Mouse (Mus musculus) adrenal gland, adult (tissue): ENCODE measurements around the gene Gdpgp1.

Source experiments
- DNase-seq, 2 experiments: peaks; one replicate each; pipeline ENCODE4 v3.0.0; 2022 to 2023; ENCODE audit warnings: low spot score in 1 of 2; ENCODE audit not compliant: inconsistent age in 2 of 2

Gdpgp1 gene

DNA sequence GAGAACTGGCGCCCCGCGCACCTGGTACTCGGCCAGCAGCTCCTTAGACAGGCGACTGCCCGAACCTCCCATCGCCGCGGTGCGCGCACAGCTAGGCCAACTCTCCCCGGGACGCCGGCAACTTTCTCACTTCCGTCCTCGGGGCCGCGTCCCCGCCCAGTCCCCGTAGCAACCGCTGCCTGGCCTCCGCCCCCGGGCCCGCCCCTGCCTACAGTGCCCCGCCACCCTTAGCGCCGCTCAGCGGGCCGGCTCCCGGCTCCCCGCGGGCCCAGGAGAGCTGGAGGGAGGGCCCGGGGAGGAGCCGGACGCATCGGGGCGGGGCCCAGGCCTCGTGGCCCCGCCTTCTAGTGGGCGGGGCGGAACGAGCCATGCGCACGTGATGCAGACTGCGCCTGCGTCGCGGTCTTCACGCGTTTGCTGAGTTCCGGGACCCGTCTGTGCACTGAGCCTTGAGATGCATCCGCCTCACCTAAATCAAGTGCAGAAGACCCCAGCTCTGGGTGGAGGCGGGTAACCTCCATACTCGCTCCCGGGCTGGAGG is at the start of gene Gdpgp1, which contains the start of gene Cib1:
Gdpgp1 (plus strand) TSS at position 377 of the 541 bp plus-strand sequence.
Cib1 (minus strand) TSS at position 325 of the 541 bp plus-strand sequence.
- peak; percentile 99 for DNase-seq

DNA sequence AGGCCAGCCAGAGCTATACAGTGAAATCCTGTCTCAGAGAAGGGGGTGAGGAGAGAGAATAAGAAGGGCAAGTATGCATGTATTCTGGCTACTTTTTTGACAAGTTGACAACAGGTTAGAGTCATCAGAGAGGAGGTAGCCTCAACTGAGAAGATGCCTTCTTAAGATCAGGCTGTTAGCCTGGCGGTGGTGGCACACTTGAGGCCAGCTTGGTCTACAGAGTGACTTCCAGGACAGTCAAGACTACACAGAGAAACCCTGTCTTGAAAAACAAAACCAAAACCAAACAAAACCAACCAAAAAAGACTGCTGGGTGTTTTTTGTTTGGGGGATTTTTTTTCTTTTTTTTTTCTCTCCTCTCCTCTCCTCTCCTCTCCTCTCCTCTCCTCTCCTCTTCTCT is 49.2 kb upstream of the Gdpgp1 start:
- no peak for DNase-seq

- DNase-seq = peak in 1 of 2 experiments; percentile 48
These were observed 48.7 kb upstream of the Gdpgp1 start for GRCm38 (mm10) chr7:80183969-80184368.

DNA sequence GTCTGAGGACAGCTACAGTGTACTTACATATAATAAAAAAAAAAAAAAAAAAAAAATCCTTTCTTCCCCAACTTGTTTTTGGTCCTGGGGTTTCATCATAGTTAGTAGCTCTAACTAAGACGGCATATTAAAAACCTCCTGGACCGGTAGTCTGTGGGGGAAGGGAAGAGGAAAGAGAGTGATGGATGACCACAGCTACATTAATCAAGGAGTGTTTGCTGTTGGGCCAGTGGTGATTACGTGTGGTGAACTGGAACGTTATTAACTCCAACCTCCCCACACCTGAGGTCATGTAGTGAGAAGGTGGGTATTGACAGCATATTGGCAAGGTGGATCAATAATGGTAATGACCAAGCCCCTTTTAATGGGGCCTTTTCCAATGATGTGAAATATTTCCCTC is 48.1 kb upstream of the Gdpgp1 start:
- peak; percentile 29 to 84 for DNase-seq

GRCm38 (mm10) chr7:80184968-80185367 is 47.7 kb upstream of the Gdpgp1 start:
- peak; percentile 59 to 88 for DNase-seq

DNA sequence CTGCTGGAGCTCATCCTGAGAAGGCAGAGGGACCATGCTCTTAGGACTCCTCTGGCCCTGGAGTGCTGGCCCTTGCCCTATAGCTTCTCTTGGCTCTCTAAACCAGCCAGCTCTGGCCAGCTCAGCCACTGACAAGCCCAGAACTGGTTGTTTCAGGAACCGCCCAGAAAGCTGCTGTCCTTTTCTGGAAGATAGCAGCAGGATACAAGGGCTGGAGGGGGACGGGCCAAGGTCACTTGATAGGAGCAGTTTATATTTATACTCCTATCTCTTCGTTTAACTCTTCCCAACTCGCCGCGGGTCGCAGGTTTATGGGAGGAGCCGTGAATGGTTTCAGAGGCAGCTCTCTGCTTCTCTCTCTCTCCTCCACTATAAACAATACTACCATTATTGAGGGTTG is 46.6 kb upstream of the Gdpgp1 start:
- DNase-seq = peak; percentile 91 to 95

DNA sequence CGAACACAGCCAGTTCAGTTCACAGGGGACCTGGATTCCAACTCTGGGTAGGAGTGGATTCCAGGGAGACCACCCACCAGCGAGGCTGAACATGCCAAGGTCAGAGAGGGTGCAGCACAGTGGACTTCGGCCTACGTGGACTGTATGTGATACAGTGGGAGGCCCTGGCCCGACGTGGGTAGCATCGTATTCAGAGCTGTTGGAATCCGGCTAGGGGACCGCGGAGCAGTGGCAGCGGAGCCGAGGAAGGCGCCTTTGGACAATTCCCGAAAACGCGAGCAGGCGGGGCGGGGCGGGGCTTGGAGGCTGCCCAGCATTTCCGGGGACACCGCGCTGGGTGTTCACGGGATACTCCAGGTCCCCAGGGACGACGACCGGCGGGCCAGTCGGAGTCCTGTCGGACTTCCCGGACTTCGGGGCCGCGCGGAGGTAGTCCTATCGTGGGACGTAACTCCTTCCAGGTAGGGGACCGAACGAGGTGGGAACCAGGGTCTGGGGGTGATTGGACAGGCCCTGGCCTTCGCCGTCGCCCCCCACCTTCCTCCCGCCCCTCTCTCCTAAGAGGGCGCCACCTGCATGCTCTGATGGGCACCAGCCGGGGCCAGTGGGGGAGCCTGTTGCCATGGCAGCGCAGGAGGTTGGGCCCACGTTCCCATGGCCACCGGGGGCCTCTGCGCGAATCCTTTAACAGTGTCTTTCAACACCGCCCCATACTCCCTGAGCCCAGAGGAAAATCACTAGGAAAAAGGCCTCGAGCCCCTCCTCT is 46.0 kb upstream of the Gdpgp1 start, which contains the start of gene Sema4b:
Sema4b (plus strand) TSS at position 311 of the 766 bp plus-strand sequence.
- DNase-seq = peak; percentile 97 to 99

DNA sequence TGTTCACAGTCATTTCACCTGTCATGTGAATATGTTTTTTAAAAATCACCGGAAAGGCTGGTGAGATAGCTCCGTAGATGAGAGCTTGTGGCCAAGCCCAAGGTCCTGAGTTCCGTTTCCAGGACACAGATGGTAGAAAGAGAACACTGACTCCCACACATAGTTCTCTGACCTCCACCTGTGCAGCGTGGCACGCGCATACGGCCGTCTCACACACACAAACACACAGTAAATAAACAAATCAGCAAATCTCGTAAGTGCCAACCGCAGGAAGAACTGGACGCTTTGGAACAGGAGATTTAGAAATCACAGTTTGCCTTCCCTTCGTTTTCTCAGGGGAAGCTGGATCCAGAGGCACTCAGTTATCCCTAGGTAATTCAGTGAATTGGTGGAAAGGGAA is 45.2 kb upstream of the Gdpgp1 start:
- no peak for DNase-seq

DNA sequence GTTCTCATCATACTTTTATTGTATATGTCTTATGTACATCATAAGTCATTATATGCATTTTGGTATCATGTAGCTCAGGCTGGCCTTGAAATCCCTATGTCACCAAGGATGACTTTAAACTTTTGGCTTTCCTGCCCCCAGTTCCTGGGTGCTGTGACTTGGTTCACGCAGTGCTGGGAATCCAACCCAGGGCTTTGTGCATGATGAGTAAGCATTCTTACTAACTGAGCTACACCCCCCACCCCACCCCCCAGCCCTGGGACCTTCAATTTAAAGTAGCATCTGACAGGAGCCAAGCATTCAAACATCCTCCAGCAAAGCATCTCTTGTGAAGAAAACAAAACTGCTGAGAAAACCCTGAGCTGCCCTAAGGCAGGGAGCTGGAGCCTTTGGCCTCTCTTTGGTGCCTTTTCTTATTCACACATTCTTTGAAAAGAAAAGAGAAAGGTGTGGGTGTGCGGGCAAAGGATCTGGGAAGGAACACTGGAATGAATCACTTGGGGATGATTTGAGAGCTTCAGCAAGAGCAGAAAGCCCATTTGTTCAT is 44.0 kb upstream of the Gdpgp1 start:
- no peak for DNase-seq

GRCm38 (mm10) chr7:80189147-80189933 is 43.3 kb upstream of the Gdpgp1 start:
- peak; percentile 65 to 90 for DNase-seq

DNA sequence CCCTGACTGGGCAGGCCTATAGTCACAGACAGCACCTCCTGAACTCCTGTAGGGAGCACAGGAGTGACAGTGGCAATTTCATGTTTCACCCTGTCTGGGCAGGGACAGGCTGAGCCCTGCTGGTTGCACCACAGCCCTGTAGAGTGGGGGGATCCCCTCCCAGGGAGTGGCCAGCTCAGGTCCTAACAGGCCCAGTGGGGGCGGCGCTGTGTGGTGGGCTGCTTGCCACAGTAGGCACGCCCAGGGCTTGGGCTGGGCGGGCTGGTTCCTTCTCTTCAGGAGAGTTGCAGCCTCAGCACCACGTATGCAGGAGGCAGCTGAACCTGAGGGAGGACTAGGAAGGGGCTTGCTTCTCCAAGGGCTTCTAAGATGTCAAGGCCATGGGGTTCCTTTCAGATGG is 41.2 kb upstream of the Gdpgp1 start:
- peak; percentile 58 to 77 for DNase-seq

GRCm38 (mm10) chr7:80192226-80193061 is 40.2 kb upstream of the Gdpgp1 start:
- peak; percentile 89 to 97 for DNase-seq

- DNase-seq = peak; percentile 13 to 48
These were observed 38.5 kb upstream of the Gdpgp1 start for GRCm38 (mm10) chr7:80193941-80194739.

- no peak for DNase-seq
These were observed 37.5 kb upstream of the Gdpgp1 start for GRCm38 (mm10) chr7:80195146-80195545.

DNA sequence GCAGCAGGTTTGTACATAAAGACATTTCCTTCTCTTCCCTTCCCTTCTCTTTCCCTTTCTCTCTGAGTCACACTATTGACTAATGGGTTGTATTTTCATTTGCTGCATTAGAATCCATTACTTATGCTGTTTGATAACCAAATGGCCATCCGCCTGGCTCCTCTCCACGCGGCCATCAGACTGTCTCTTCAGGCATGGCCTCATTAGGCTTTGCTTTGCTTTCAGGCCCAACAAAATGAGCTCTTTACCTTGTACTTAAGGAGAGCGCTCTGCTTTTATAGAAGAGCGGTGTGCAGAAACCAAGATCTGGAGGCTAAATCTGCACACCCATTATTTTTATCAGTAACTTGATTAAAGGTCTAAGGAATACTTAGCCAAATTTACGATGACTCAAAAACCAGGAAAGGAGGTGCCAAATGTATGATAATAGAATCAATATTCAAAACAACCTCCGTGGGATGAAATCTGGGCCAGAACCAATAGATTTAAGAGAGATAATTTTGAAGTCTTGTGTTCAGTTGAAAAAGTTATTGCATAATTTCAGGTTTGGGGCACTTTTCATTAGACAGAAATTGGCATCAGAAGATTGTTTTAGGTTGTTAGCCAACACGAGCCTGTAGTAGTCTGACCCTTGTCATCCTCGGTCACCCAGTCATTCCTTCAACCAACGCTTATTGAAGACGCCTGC is 36.9 kb upstream of the Gdpgp1 start:
- peak; percentile 57 to 79 for DNase-seq

GRCm38 (mm10) chr7:80197371-80197770 is 35.3 kb upstream of the Gdpgp1 start:
- peak in 1 of 2 experiments; percentile 64 for DNase-seq

DNA sequence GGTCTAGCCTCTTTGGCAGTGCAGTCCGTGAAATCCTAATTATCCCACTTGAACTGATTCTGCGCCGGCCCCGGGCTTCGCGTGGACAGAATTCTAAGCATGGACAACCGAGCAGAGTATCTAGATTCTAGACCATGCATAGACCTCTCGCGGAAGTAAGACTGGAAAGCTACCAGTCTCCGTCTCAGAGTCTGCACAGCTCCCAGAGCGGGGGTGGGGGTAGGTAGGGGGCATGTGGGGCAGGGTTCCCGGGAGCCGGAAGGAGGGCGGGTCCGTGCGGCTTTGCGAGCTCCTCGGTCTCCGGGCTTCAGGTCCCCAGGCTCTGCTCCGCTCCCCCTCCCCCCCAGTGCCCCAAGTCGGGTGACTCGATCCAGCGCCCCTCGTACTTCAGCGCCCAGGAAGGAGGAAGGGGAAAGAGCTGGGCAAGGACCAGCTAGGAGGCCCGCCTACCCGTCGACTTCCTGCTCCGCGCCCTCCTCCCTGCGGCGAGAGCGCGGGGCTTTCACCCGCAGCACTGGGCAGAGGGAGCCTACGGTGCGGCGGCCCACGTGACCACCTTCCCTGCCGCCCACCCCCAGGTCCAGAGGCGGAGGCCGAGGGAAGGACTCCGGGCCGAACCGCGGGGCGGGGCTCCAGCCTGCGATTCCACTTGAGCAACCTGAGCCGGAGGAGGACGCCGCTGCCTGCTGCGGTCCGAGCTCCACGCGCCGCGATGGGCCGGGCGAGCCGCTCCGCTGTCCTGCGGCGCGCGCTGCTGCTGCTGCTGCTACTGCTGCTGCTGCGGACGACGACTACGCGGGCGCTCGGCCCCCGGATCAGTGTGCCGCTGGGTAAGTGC is 34.5 kb upstream of the Gdpgp1 start:
- peak; percentile 91 to 95 for DNase-seq

- DNase-seq = no peak
These were observed 33.8 kb upstream of the Gdpgp1 start for GRCm38 (mm10) chr7:80198863-80199262.
